Mouse (Mus musculus) kidney, adult 2 months (tissue): ENCODE measurements around the gene Tmem190. TPM values are rescaled to one million over a fixed set of nuclear protein-coding genes. Genes with fewer than 3 reads are reported as not detected.

Experiments
- DNase-seq: peaks from one replicate; pipeline ENCODE4 v3.0.0; 2021
- H3K27ac ChIP-seq: fragments of 200-500 bp; 2 replicates; pipeline ENCODE4 v1.5.1; 2012; ENCODE audit warnings: low read depth, low read length, control low read depth, inconsistent platforms; ENCODE audit not compliant: insufficient read depth
- H3K27me3 ChIP-seq: fragments of 200-500 bp; replicated peaks from 2 replicates; pipeline ENCODE4 v1.6.1; 2012; ENCODE audit warnings: mild to moderate bottlenecking, moderate library complexity, low read length, inconsistent platforms; ENCODE audit not compliant: control insufficient read depth, insufficient read depth
- H3K36me3 ChIP-seq: fragments of 200-500 bp; 2 replicates; pipeline ENCODE4 v1.6.1; 2012; ENCODE audit warnings: mild to moderate bottlenecking, moderate library complexity, low read length, inconsistent platforms; ENCODE audit not compliant: control insufficient read depth, insufficient read depth
- H3K4me1 ChIP-seq: fragments of 200-500 bp; 2 replicates; pipeline ENCODE4 v1.6.1; 2011; ENCODE audit warnings: low read length; ENCODE audit not compliant: control insufficient read depth, insufficient read depth
- H3K4me3 ChIP-seq: fragments of 200-500 bp; 2 replicates; pipeline ENCODE4 v1.5.1; 2011; ENCODE audit warnings: mild to moderate bottlenecking, low read depth, low read length, control low read depth; ENCODE audit not compliant: insufficient read depth
- CTCF ChIP-seq: fragments of 200-500 bp; conservative IDR thresholded peaks from 2 replicates; pipeline ENCODE4 v1.5.1; 2011; ENCODE audit warnings: low read depth, mild to moderate bottlenecking, control low read depth, low read length, moderate library complexity, mixed read lengths; ENCODE audit not compliant: insufficient read depth, insufficient read length
- POLR2A ChIP-seq: fragments of 200-500 bp; IDR thresholded peaks from one replicate; pipeline ENCODE4 v1.6.1; 2011; ENCODE audit warnings: low read depth, low read length, control low read depth
- WGBS: fragments of 180-500 bp; shearing (Covaris S2); methylation state at CpG from one replicate; pipeline ENCODE4 v1.1.7; 2018; 5-methylcytosine and 5-hydroxymethylcytosine counted together
- polyA plus RNA-seq: library from polyadenylated mRNA; depleted of rRNA; stranded (reverse); fragments of >200 nt; gene quantifications from 2 replicates; pipeline ENCODE4 v1.2.3, GENCODE M21; 2012; rRNA removed

Gene Tmem190
- polyA plus RNA-seq, 1 experiment, result 0.31 TPM

- no peak overlapping the region for H3K4me3 ChIP-seq
- no peaks in the 10 kb centered on the region for H3K27me3 ChIP-seq
- no peaks in the 10 kb centered on the region for H3K36me3 ChIP-seq
- H3K4me1 ChIP-seq, result peaks cover 3% of the 10 kb centered on the region; the same call in 1 of the 2 replicates
- no peak for TF ChIP-seq POLR2A
- TF ChIP-seq CTCF, result no peak
- no peak for DNase-seq
- 89% methylated on average over 4 of the region's 4 CpGs for WGBS
- H3K27ac ChIP-seq, result no peak overlapping the region
Observed at GRCm38 (mm10) chr7:4821690-4822089, 39.0 kb downstream of the Tmem190 start.

GRCm38 (mm10) chr7:4822162-4822907 lies 39.6 kb downstream of the Tmem190 start:
- DNase-seq, result peak; percentile 41
- peak overlapping the region; percentile 25; the same call in 1 of the 2 replicates for H3K27ac ChIP-seq
- H3K36me3 ChIP-seq, result no peaks in the 10 kb centered on the region
- H3K27me3 ChIP-seq, result no peaks in the 10 kb centered on the region
- H3K4me3 ChIP-seq, result no peak overlapping the region
- H3K4me1 ChIP-seq, result peaks cover 3% of the 10 kb centered on the region; the same call in 1 of the 2 replicates
- WGBS, result 50% methylated on average over 6 of the region's 6 CpGs
- TF ChIP-seq POLR2A, result no peak
- TF ChIP-seq CTCF, result no peak

- Histone ChIP-seq H3K27me3 (no peaks in the 10 kb centered on the region), H3K4me3 (no peak overlapping the region), H3K27ac (no peak overlapping the region), H3K4me1 (peaks cover 3% of the 10 kb centered on the region; the same call in 1 of the 2 replicates), H3K36me3 (no peaks in the 10 kb centered on the region)
- no peak for DNase-seq
- no peak for TF ChIP-seq POLR2A
- TF ChIP-seq CTCF, result no peak
- 57% methylated on average over 4 of the region's 4 CpGs for WGBS
Observed at GRCm38 (mm10) chr7:4825365-4825764, 42.6 kb downstream of the Tmem190 start.

- H3K27ac ChIP-seq, result no peak overlapping the region
- H3K27me3 ChIP-seq, result no peaks in the 10 kb centered on the region
- DNase-seq, result no peak
- WGBS, result 20% methylated on average over 12 of the region's 12 CpGs
- H3K4me3 ChIP-seq, result no peak overlapping the region
- H3K4me1 ChIP-seq, result no peaks in the 10 kb centered on the region
- no peak for TF ChIP-seq CTCF
- no peak for TF ChIP-seq POLR2A
- H3K36me3 ChIP-seq, result no peaks in the 10 kb centered on the region
Observed at GRCm38 (mm10) chr7:4830476-4830875, 47.7 kb downstream of the Tmem190 start.

Other genes starting within 250 kb of the Tmem190 start
- gene Syt5, start 235.4 kb upstream of the Tmem190 start, polyA plus RNA-seq, result 0.55 and 1.0 TPM in 2 replicates
- gene Ptprh, start 178.9 kb upstream of the Tmem190 start, polyA plus RNA-seq, result 0.22 and 0.24 TPM in 2 replicates
- 83.0 and 86.5 TPM in 2 replicates for gene Tmem86b, start 151.5 kb upstream of the Tmem190 start, polyA plus RNA-seq
- gene Ppp6r1, start 123.9 kb upstream of the Tmem190 start, polyA plus RNA-seq, result 103 and 109 TPM in 2 replicates
- 36.6 and 39.4 TPM in 2 replicates for gene Hspbp1, start 97.9 kb upstream of the Tmem190 start, polyA plus RNA-seq
- gene Brsk1, start 92.3 kb upstream of the Tmem190 start, polyA plus RNA-seq, result 1.7 and 2.3 TPM in 2 replicates
- 0.57 and 0.59 TPM in 2 replicates for gene Tmem150b, start 57.7 kb upstream of the Tmem190 start, polyA plus RNA-seq
- gene Kmt5c, start 42.8 kb upstream of the Tmem190 start, polyA plus RNA-seq, result 83.2 and 101 TPM in 2 replicates
- gene Cox6b2, start 29.8 kb upstream of the Tmem190 start, polyA plus RNA-seq, result 62.7 and 84.5 TPM in 2 replicates
- 0.08 and 0.09 TPM in 2 replicates for gene Fam71e2, start 11.6 kb upstream of the Tmem190 start, polyA plus RNA-seq
- 0.13 and 0.24 TPM in 2 replicates for gene Il11, start 78 bp upstream of the Tmem190 start, polyA plus RNA-seq
- 57.8 and 87.8 TPM in 2 replicates for gene Tmem238, start 6.7 kb downstream of the Tmem190 start, polyA plus RNA-seq
- 340 and 597 TPM in 2 replicates for gene Rpl28, start 9.9 kb downstream of the Tmem190 start, polyA plus RNA-seq
- 240 and 301 TPM in 2 replicates for gene Ube2s, start 29.7 kb downstream of the Tmem190 start, polyA plus RNA-seq
- gene Shisa7, start 61.8 kb downstream of the Tmem190 start, polyA plus RNA-seq, result 14.1 and 17.3 TPM in 2 replicates
- 41.1 and 47.9 TPM in 2 replicates for gene Isoc2b, start 87.3 kb downstream of the Tmem190 start, polyA plus RNA-seq
- gene Isoc2a, start 94.2 kb downstream of the Tmem190 start, polyA plus RNA-seq, result 174 and 182 TPM in 2 replicates
- gene Gm36210, start 123.6 kb downstream of the Tmem190 start, polyA plus RNA-seq, result 0.16 TPM in 1 of 2 replicates, not detected in the other
- 12.6 and 14.4 TPM in 2 replicates for gene Zfp628, start 132.3 kb downstream of the Tmem190 start, polyA plus RNA-seq
- 5.5 and 5.7 TPM in 2 replicates for gene Nat14, start 139.1 kb downstream of the Tmem190 start, polyA plus RNA-seq
- 1.8 and 2.1 TPM in 2 replicates for gene Ssc5d, start 142.8 kb downstream of the Tmem190 start, polyA plus RNA-seq
- 0.11 and 1.6 TPM in 2 replicates for gene Sbk2, start 181.5 kb downstream of the Tmem190 start, polyA plus RNA-seq
- 0.14 and 0.19 TPM in 2 replicates for gene Sbk3, start 188.2 kb downstream of the Tmem190 start, polyA plus RNA-seq
- 49.9 and 55.2 TPM in 2 replicates for gene Zfp579, start 213.2 kb downstream of the Tmem190 start, polyA plus RNA-seq
- 35.7 and 49.6 TPM in 2 replicates for gene Zfp524, start 231.5 kb downstream of the Tmem190 start, polyA plus RNA-seq
- gene Fiz1, start 231.8 kb downstream of the Tmem190 start, polyA plus RNA-seq, result 25.4 and 27.5 TPM in 2 replicates
- gene Gm44973, start 232.6 kb downstream of the Tmem190 start, polyA plus RNA-seq, result 0.14 TPM in 1 of 2 replicates, not detected in the other
- 21.3 and 25.1 TPM in 2 replicates for gene Zfp865, start 237.4 kb downstream of the Tmem190 start, polyA plus RNA-seq
- 2.3 and 3.0 TPM in 2 replicates for gene Ccdc106, start 237.6 kb downstream of the Tmem190 start, polyA plus RNA-seq